Mouse (Mus musculus) lung, postnatal 0 days (tissue): ENCODE results near the gene Scfd2. TPM values are rescaled to one million over a fixed set of nuclear protein-coding genes. Genes with fewer than 3 reads are reported as not detected.

Experiments
- ATAC-seq: fragments of 200-750 bp; cut with Nextera tagmentation; 2 replicates; pipeline ENCODE4 v1.8.0; 2017; ENCODE audit warnings: moderate library complexity
- DNase-seq: peaks from one replicate; pipeline ENCODE4 v3.0.0-alpha.2; 2016; ENCODE audit warnings: low spot score
- H3K27ac ChIP-seq: fragments of 300-500 bp; sonication (generic); 2 replicates; pipeline ENCODE4 v1.5.1; 2014; ENCODE audit warnings: antibody characterized with exemption, mild to moderate bottlenecking, low read length, mixed read lengths
- H3K27me3 ChIP-seq: fragments of 300-500 bp; sonication (generic); replicated peaks from 2 replicates; pipeline ENCODE4 v1.6.1; 2014; ENCODE audit warnings: low read length, mixed read lengths; ENCODE audit not compliant: insufficient read depth
- H3K36me3 ChIP-seq: fragments of 300-500 bp; sonication (generic); 2 replicates; pipeline ENCODE4 v1.6.1; 2014; ENCODE audit warnings: low read length, mixed read lengths; ENCODE audit not compliant: insufficient read depth
- H3K4me1 ChIP-seq: fragments of 300-500 bp; sonication (generic); 2 replicates; pipeline ENCODE4 v1.6.1; 2014; ENCODE audit warnings: antibody characterized with exemption, low read depth, low read length, mixed read lengths; ENCODE audit not compliant: insufficient read depth
- H3K4me2 ChIP-seq: fragments of 300-500 bp; sonication (generic); replicated peaks from 2 replicates; pipeline ENCODE4 v1.6.1; 2014; ENCODE audit warnings: low read depth, mild to moderate bottlenecking, low read length, moderate library complexity, mixed read lengths
- H3K4me3 ChIP-seq: fragments of 300-500 bp; sonication (generic); 2 replicates; pipeline ENCODE4 v1.5.1; 2014; ENCODE audit warnings: low read depth, low read length
- H3K9ac ChIP-seq: fragments of 300-500 bp; sonication (generic); replicated peaks from 2 replicates; pipeline ENCODE4 v1.6.1; 2014; ENCODE audit warnings: low read depth, mild to moderate bottlenecking
- H3K9me3 ChIP-seq: fragments of 300-500 bp; sonication (generic); 2 replicates; pipeline ENCODE4 v1.6.1; 2016; ENCODE audit warnings: low read length, mixed read lengths
- CTCF ChIP-seq: IDR thresholded peaks from 2 replicates; pipeline ENCODE4 v1.5.1; 2016; ENCODE audit warnings: antibody characterized with exemption, mild to moderate bottlenecking
- EP300 ChIP-seq: IDR thresholded peaks from 2 replicates; pipeline ENCODE4 v1.6.1; 2016; ENCODE audit warnings: antibody characterized with exemption, mild to moderate bottlenecking, control low read depth
- WGBS: fragments of 180-500 bp; shearing (Covaris S2); extraction: QIAGEN DNeasy Blood & Tissue Kit; methylation state at CpG from one replicate; pipeline ENCODE4 v1.1.7; 2014; 5-methylcytosine and 5-hydroxymethylcytosine counted together
- polyA plus RNA-seq: library from polyadenylated mRNA; unstranded; fragments of >200 nt; fragmentation: Nextera tagmentation; extraction: Ambion mirVana; gene quantifications from 2 replicates; pipeline ENCODE4 v1.2.1, GENCODE M21; 2015

Gene Scfd2
- polyA plus RNA-seq, 1 experiment from 2014 or later = 11.4 TPM

DNA sequence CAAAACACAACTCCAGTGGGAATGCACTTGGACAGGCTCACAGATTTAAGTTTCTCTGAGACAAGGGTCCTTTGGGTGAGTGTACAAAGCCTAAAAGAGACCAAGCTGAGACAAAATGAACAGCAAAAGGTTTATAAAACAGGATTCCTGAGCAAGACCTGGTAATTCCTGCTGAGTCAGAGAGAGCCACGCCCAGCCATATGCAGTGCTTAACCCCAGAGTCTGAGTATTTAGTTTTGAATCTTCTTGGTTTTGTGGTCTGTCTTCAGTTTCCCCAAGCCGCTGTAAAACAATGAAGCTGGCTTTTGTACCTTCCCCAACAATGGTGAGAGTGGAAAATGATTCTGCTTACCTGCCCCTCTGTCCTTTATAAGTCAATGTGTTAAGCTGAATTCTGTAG is 246.3 kb downstream of the Scfd2 start:
- no peak for DNase-seq

DNA sequence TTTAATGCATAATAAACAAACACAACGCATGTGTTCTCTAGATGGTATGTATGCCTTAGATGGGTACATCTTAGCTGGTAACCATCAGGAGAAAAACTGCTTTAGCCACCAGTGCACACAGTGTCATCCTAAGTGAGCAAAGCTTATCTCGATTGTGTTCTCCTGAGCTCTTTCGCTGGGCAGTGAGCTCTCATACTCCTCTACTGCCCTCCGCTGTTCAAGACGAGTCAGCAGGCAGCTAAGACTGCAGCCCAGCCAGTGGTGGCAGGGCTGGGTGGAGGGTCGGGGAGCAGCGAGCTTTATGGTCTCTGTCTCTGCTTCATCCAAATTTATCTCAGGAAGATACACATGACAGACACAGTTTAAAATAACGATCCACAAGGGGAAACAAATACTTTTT is 248.0 kb downstream of the Scfd2 start:
- H3K4me1 ChIP-seq = peaks cover 7% of the 10 kb centered on the region; the same call in 1 of the 2 replicates
- H3K27ac ChIP-seq = no peak overlapping the region
- H3K4me2 ChIP-seq = no peak overlapping the region
- DNase-seq = peak; percentile 71
- no peaks in the 10 kb centered on the region for H3K27me3 ChIP-seq
- no peak overlapping the region for H3K4me3 ChIP-seq
- peak; percentile 65 for ATAC-seq
- 37% methylated on average over 8 of the region's 8 CpGs for WGBS
- H3K9ac ChIP-seq = no peak overlapping the region
- no peaks in the 10 kb centered on the region for H3K9me3 ChIP-seq
- TF ChIP-seq CTCF (peak; percentile 88), EP300 (no peak)
- H3K36me3 ChIP-seq = no peaks in the 10 kb centered on the region

More for the DNA sequence above, 246.3 kb downstream of the Scfd2 start:
- Histone ChIP-seq H3K4me1 (peaks cover 4% of the 10 kb centered on the region; the same call in 1 of the 2 replicates), H3K9me3 (no peaks in the 10 kb centered on the region), H3K4me3 (no peak overlapping the region), H3K4me2 (no peak overlapping the region), H3K27ac (no peak overlapping the region), H3K27me3 (no peaks in the 10 kb centered on the region), H3K9ac (no peak overlapping the region), H3K36me3 (no peaks in the 10 kb centered on the region)
- WGBS = 64% methylated on average over 2 of the region's 2 CpGs
- TF ChIP-seq CTCF (no peak), EP300 (no peak)
- no peak for ATAC-seq

DNA sequence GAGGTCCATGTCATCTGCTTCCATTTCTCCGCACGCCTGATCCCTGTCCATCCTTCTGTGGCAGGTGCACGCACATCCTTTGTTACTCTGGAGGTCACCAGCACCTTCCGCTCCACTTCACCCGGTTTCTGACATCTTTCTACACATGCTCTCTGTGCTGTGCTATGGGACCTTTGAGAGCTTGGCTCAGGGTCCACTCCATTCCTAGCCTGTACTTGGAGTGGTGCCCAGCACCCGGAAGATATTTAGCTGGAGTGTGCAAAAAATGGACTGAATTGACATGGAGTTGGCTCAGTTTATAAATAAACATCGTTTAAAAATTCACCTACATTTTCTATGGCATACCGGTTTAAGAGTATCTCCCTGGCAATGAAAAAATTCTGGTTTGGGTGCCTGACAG is 250.1 kb downstream of the Scfd2 start:
- no peak overlapping the region for H3K9ac ChIP-seq
- no peak overlapping the region for H3K4me2 ChIP-seq
- peaks cover 7% of the 10 kb centered on the region; the same call in 1 of the 2 replicates for H3K4me1 ChIP-seq
- WGBS = 48% methylated on average over 8 of the region's 8 CpGs
- TF ChIP-seq EP300 (no peak), CTCF (no peak)
- no peaks in the 10 kb centered on the region for H3K27me3 ChIP-seq
- DNase-seq = peak; percentile 47
- H3K4me3 ChIP-seq = no peak overlapping the region
- H3K36me3 ChIP-seq = no peaks in the 10 kb centered on the region
- H3K27ac ChIP-seq = no peak overlapping the region
- ATAC-seq = peak; percentile 24; the same call in 1 of the 2 replicates
- H3K9me3 ChIP-seq = no peaks in the 10 kb centered on the region

GRCm38 (mm10) chr5:74279673-74280072 is 251.9 kb downstream of the Scfd2 start:
- TF ChIP-seq EP300 (no peak), CTCF (no peak)
- Histone ChIP-seq H3K9me3 (no peaks in the 10 kb centered on the region), H3K27ac (no peak overlapping the region), H3K36me3 (no peaks in the 10 kb centered on the region), H3K4me3 (no peak overlapping the region), H3K4me1 (peaks cover 7% of the 10 kb centered on the region; the same call in 1 of the 2 replicates), H3K4me2 (no peak overlapping the region), H3K9ac (no peak overlapping the region), H3K27me3 (no peaks in the 10 kb centered on the region)
- ATAC-seq (no peak), DNase-seq (no peak)
- WGBS = 62% methylated on average over 7 of the region's 7 CpGs

DNA sequence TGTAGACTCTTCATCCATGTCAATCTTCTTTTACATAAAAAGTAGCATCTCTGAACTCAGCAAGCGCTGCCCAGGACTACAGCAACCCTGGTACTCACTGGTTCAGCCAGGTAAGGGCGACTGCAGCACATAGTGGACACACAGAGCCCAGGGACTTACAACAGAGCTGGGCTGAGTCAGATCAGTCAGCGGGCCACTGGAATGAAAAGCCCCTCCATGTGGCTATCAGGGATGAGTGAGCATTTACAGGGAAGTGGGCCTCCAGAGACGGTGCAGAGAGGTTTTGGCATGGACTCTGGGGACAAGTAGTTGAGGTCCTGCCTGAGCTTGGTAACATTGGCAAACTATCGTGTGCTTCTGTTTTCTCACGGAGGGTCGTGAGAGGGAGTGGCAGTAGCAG is 253.1 kb downstream of the Scfd2 start:
- Histone ChIP-seq H3K27me3 (no peaks in the 10 kb centered on the region), H3K36me3 (no peaks in the 10 kb centered on the region), H3K4me1 (peaks cover 7% of the 10 kb centered on the region; the same call in 1 of the 2 replicates), H3K27ac (no peak overlapping the region), H3K9me3 (no peaks in the 10 kb centered on the region), H3K4me3 (no peak overlapping the region), H3K9ac (no peak overlapping the region), H3K4me2 (no peak overlapping the region)
- TF ChIP-seq EP300 (no peak), CTCF (no peak)
- ATAC-seq = no peak
- WGBS = 72% methylated on average over 7 of the region's 7 CpGs
- DNase-seq = no peak

GRCm38 (mm10) chr5:74277712-74278111 is 253.8 kb downstream of the Scfd2 start:
- peak; percentile 17; the same call in 1 of the 2 replicates for TF ChIP-seq EP300
- peak; percentile 98 for TF ChIP-seq CTCF
- no peak overlapping the region for H3K4me3 ChIP-seq
- H3K4me1 ChIP-seq = peaks cover 7% of the 10 kb centered on the region; the same call in 1 of the 2 replicates
- no peaks in the 10 kb centered on the region for H3K9me3 ChIP-seq
- no peaks in the 10 kb centered on the region for H3K27me3 ChIP-seq
- no peak overlapping the region for H3K4me2 ChIP-seq
- no peak overlapping the region for H3K27ac ChIP-seq
- WGBS = 0% methylated on average over 3 of the region's 3 CpGs
- H3K36me3 ChIP-seq = no peaks in the 10 kb centered on the region
- ATAC-seq (peak; percentile 71), DNase-seq (peak; percentile 94)
- H3K9ac ChIP-seq = no peak overlapping the region

DNA sequence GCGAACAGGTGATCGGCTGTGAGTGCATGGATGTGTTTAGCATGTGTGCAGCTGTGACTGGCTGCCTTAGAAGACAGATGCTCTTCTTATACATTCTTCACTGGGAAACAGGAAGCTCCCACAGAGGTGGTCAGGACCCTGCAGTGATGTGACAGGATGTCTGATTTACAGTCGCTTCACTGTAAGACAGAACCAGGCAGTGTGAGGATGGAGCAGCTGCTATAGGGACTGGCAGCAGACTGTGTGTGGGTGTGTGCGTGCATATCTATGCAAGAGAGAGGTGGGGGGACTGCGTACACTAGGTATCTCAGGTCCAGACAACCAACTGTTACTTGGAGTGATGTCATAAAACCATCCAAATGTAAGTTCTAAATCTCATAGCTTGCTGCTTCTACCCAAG is 254.3 kb downstream of the Scfd2 start:
- Histone ChIP-seq H3K9ac (no peak overlapping the region), H3K27ac (no peak overlapping the region), H3K9me3 (no peaks in the 10 kb centered on the region), H3K4me1 (peaks cover 7% of the 10 kb centered on the region; the same call in 1 of the 2 replicates), H3K27me3 (no peaks in the 10 kb centered on the region), H3K4me2 (no peak overlapping the region), H3K4me3 (no peak overlapping the region), H3K36me3 (no peaks in the 10 kb centered on the region)
- TF ChIP-seq CTCF (no peak), EP300 (no peak)
- DNase-seq (no peak), ATAC-seq (no peak)
- 80% methylated on average over 5 of the region's 5 CpGs for WGBS
